Mouse (Mus musculus) bone marrow, adult 2 months (tissue): ENCODE results near the gene Tent4b. TPM values are rescaled to one million over a fixed set of nuclear protein-coding genes. Genes with fewer than 3 reads are reported as not detected.

Experiments used
- H3K27ac ChIP-seq: fragments of 200-500 bp; 2 replicates; pipeline ENCODE4 v1.5.1; 2012; ENCODE audit warnings: low read depth, mild to moderate bottlenecking, control low read depth, inconsistent platforms, low read length; ENCODE audit not compliant: control insufficient read depth, poor library complexity, insufficient read depth
- H3K4me1 ChIP-seq: fragments of 200-500 bp; 2 replicates; pipeline ENCODE4 v1.6.1; 2011; ENCODE audit warnings: low read length; ENCODE audit not compliant: control insufficient read depth, insufficient read depth
- H3K4me3 ChIP-seq: fragments of 200-500 bp; replicated peaks from 2 replicates; pipeline ENCODE3; 2011; ENCODE audit warnings: mild to moderate bottlenecking, low read depth, low read length, control low read depth; ENCODE audit not compliant: control insufficient read depth
- CTCF ChIP-seq: fragments of 200-500 bp; IDR thresholded peaks from 2 replicates; pipeline ENCODE4 v1.5.1; 2011; ENCODE audit warnings: low read length, control low read depth; ENCODE audit not compliant: control insufficient read depth, insufficient read depth
- POLR2A ChIP-seq: fragments of 200-500 bp; IDR thresholded peaks from 2 replicates; pipeline ENCODE4 v1.6.1; 2011; ENCODE audit warnings: low read depth, mild to moderate bottlenecking, control low read depth, low read length, borderline replicate concordance; ENCODE audit not compliant: control insufficient read depth
- WGBS: fragments of 180-500 bp; shearing (Covaris S2); methylation state at CpG from one replicate; pipeline ENCODE4 v1.1.7; 2018; 5-methylcytosine and 5-hydroxymethylcytosine counted together
- polyA plus RNA-seq: library from polyadenylated mRNA; stranded (reverse); fragments of >200 nt; gene quantifications from 2 replicates; pipeline ENCODE4 v1.2.4, GENCODE M21; 2011; ENCODE audit warnings: low replicate concordance; ENCODE audit not compliant: missing spikeins, insufficient read depth, insufficient read length

Tent4b gene
- polyA plus RNA-seq, 1 experiment, result 15.1 TPM

- H3K4me3 ChIP-seq, result no peak overlapping the region
- no peaks in the 10 kb centered on the region; the same call in 1 of the 2 replicates for H3K4me1 ChIP-seq
- TF ChIP-seq POLR2A, result no peak
- peak; percentile 91 for TF ChIP-seq CTCF
- WGBS, result 52% methylated on average over 10 of the region's 10 CpGs
- no peak overlapping the region for H3K27ac ChIP-seq
These were observed 67.3 kb downstream of the Tent4b start for GRCm38 (mm10) chr8:88266170-88266800.

GRCm38 (mm10) chr8:88266801-88267403 lies 67.9 kb downstream of the Tent4b start:
- H3K27ac ChIP-seq, result no peak overlapping the region
- WGBS, result 65% methylated on average over 14 of the region's 14 CpGs
- H3K4me1 ChIP-seq, result no peaks in the 10 kb centered on the region; the same call in 1 of the 2 replicates
- H3K4me3 ChIP-seq, result no peak overlapping the region
- TF ChIP-seq CTCF, result no peak
- no peak for TF ChIP-seq POLR2A

GRCm38 (mm10) chr8:88269107-88269875 lies 70.3 kb downstream of the Tent4b start:
- TF ChIP-seq POLR2A, result no peak
- TF ChIP-seq CTCF, result peak; percentile 36; the same call in 1 of the 2 replicates
- peaks cover 1% of the 10 kb centered on the region; the same call in 1 of the 2 replicates for H3K4me1 ChIP-seq
- 25% methylated on average over 7 of the region's 7 CpGs for WGBS

GRCm38 (mm10) chr8:88270086-88270485 lies 71.1 kb downstream of the Tent4b start:
- 65% methylated on average over 3 of the region's 3 CpGs for WGBS
- no peak overlapping the region for H3K4me3 ChIP-seq
- H3K4me1 ChIP-seq, result peaks cover 1% of the 10 kb centered on the region; the same call in 1 of the 2 replicates
- no peak overlapping the region for H3K27ac ChIP-seq
- TF ChIP-seq POLR2A (no peak), CTCF (no peak)

More at GRCm38 (mm10) chr8:88269107-88269875, 70.3 kb downstream of the Tent4b start:
- Histone ChIP-seq H3K4me3 (no peak overlapping the region), H3K27ac (no peak overlapping the region)

- WGBS, result 4% methylated on average over 64 of the region's 64 CpGs
- Histone ChIP-seq H3K4me1 (peaks cover 1% of the 10 kb centered on the region; the same call in 1 of the 2 replicates), H3K27ac (peak within 1 kb of the TSS; percentile 29; the same call in 1 of the 2 replicates), H3K4me3 (peak within 1 kb of the TSS; percentile 54)
- TF ChIP-seq CTCF (peak; percentile 41; the same call in 1 of the 2 replicates), POLR2A (no peak; the same call in 1 of the 2 replicates)
These were observed 73.4 kb downstream of the Tent4b start, which contains the start of gene Adcy7 for GRCm38 (mm10) chr8:88272231-88273050. Gene Adcy7, plus strand, starts transcription at chr8:88272403.

- Histone ChIP-seq H3K4me1 (peaks cover 1% of the 10 kb centered on the region; the same call in 1 of the 2 replicates), H3K4me3 (no peak overlapping the region), H3K27ac (peak overlapping the region; percentile 26; the same call in 1 of the 2 replicates)
- 67% methylated on average over 7 of the region's 7 CpGs for WGBS
- no peak for TF ChIP-seq CTCF
- no peak for TF ChIP-seq POLR2A
These were observed 74.0 kb downstream of the Tent4b start for GRCm38 (mm10) chr8:88273051-88273430.

- no peak overlapping the region for H3K4me3 ChIP-seq
- TF ChIP-seq POLR2A (no peak), CTCF (no peak)
- H3K4me1 ChIP-seq, result peaks cover 1% of the 10 kb centered on the region; the same call in 1 of the 2 replicates
- 59% methylated on average over 5 of the region's 5 CpGs for WGBS
- no peak overlapping the region for H3K27ac ChIP-seq
These were observed 75.1 kb downstream of the Tent4b start for GRCm38 (mm10) chr8:88274090-88274489.

- Histone ChIP-seq H3K4me3 (no peak overlapping the region), H3K4me1 (peaks cover 8% of the 10 kb centered on the region; the same call in 1 of the 2 replicates), H3K27ac (no peak overlapping the region)
- 41% methylated on average over 5 of the region's 5 CpGs for WGBS
- no peak for TF ChIP-seq CTCF
- no peak for TF ChIP-seq POLR2A
These were observed 80.2 kb downstream of the Tent4b start for GRCm38 (mm10) chr8:88279220-88279619.
